Mouse (Mus musculus): ENCODE measurements at regions not wholly inside any gene's neighbourhood (a gene's known extent, or its start where the extent isn't known, plus 50 kb on each side); places are given as distances from the start of the nearest gene placed in this dataset.

GRCm38 (mm10) chr13:34395504-34395903 lies 50.5 kb upstream of the Slc22a23 start:
- no peak for DNase-seq (ENCODE audit: low spot score in 2 of 2)

GRCm38 (mm10) chr13:34395010-34395409 lies 50.0 kb upstream of the Slc22a23 start:
- no peak for DNase-seq (ENCODE audit: low spot score in 2 of 2)

All from layer of hippocampus, postnatal 10 days (tissue).